10 mouse cellular contexts compared by ENCODE assay signal in the genomic region with DNA sequence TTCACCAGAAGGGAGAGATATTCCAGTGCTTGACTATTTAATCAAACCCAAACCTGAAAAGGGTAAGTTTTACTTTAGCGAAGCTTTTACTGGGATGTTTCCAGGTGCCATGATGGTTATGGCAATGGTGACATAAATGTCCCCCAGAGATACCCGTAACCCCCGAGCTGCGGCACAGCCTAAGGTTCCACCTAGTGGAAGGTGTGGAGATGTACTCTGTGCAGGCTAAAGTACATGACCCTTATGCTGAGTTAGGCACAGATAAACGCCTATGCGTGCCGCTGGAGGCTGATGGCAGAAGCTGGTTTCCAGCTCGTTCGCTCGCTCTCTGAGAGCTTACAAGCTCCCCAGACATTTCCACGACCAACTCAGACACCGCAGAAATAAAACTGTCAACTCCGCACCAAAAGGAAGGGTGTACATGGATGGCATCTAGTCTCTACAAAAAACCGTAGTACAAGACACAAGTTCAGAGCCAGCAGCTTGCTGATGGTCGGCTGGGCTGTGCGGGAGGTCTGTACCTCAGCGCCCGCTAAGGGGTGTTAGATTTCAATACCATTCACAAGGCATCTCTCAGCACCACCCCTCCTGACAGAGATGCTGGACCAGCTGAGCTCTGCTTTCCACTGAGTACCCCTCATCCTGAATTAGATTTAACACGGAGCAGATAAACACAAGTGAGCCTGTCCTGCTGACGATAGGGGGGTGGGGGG. TPM values are rescaled to one million over a fixed set of nuclear protein-coding genes. Genes with fewer than 3 reads are reported as not detected.
DNase-seq lines count a peak whose midpoint lies in the region; ATAC-seq and TF ChIP-seq lines count a peak whose summit lies in the region.
"Had no signal": no experiment of that assay in that cellular context is flagged by ENCODE, and none has a peak within 500 bp of the region (broad histone marks: within the 10 kb centered on the region; RNA-seq: fewer than 3 reads in every experiment).

No protein-coding gene starts in this region.

- DNase-seq in layer of hippocampus, adult 2 months (ENCODE audit: low spot score in 2 of 2): no peak
- no peak for DNase-seq in layer of hippocampus, postnatal 25 days (ENCODE audit: extremely low spot score in 1 of 2, low spot score in 1 of 2)
- DNase-seq in limb, embryonic 11.5 days (ENCODE audit: low spot score): peak; percentile 26
- DNase-seq in retina, postnatal 1 day: peak; percentile 8
- DNase-seq in adrenal gland, adult 8-10 months: no peak
- DNase-seq in thymus, adult 2 months: no peak
- DNase-seq in gastrocnemius, postnatal 25 days: no peak
- DNase-seq: kidney, postnatal 25 days had no signal

- H3K4me3 ChIP-seq in layer of hippocampus, adult 2 months: no peak overlapping the region
- H3K4me3 ChIP-seq in embryonic facial prominence, embryonic 13.5 days: no peak overlapping the region
- no peak overlapping the region for H3K4me3 ChIP-seq in limb, embryonic 11.5 days (ENCODE audit: low read depth, low read length)
- H3K4me3 ChIP-seq in thymus, adult 2 months (ENCODE audit: control insufficient read depth, insufficient read depth, low read length): no peak overlapping the region
- H3K4me3 ChIP-seq: liver, embryonic 15.5 days had no signal

- H3K4me1 ChIP-seq in embryonic facial prominence, embryonic 13.5 days: peaks cover 24% of the 10 kb centered on the region
- no peaks in the 10 kb centered on the region for H3K4me1 ChIP-seq in limb, embryonic 11.5 days (ENCODE audit: control insufficient read depth, insufficient read depth, low read length)
- no peaks in the 10 kb centered on the region for H3K4me1 ChIP-seq in thymus, adult 2 months (replicated peaks; ENCODE audit: control insufficient read depth, insufficient read depth, low read length)
- H3K4me1 ChIP-seq: liver, embryonic 15.5 days had no signal

- TF ChIP-seq CTCF in layer of hippocampus, adult 2 months (conservative IDR thresholded peaks at IDR 0.05): peak; percentile 57
- TF ChIP-seq CTCF in thymus, adult 2 months (IDR thresholded peaks at IDR 0.05; ENCODE audit: borderline replicate concordance, control insufficient read depth, extremely low read depth, insufficient read depth, low read length, poor library complexity): no peak

- no peak overlapping the region for H3K9ac ChIP-seq in embryonic facial prominence, embryonic 13.5 days
- no peak overlapping the region for H3K9ac ChIP-seq in limb, embryonic 11.5 days (ENCODE audit: low read length)
- H3K9ac ChIP-seq: liver, embryonic 15.5 days had no signal

- peak overlapping the region; percentile 26 for H3K4me2 ChIP-seq in embryonic facial prominence, embryonic 13.5 days
- H3K4me2 ChIP-seq in limb, embryonic 11.5 days (ENCODE audit: low read depth, severe bottlenecking): no peak overlapping the region
- H3K4me2 ChIP-seq: liver, embryonic 15.5 days had no signal

- 40% methylated on average over 20 of the region's 20 CpGs for WGBS in embryonic facial prominence, embryonic 13.5 days
- 46% methylated on average over 20 of the region's 20 CpGs for WGBS in limb, embryonic 11.5 days
- WGBS in thymus, adult 2 months: 62% methylated on average over 20 of the region's 20 CpGs

- no peaks in the 10 kb centered on the region for H3K36me3 ChIP-seq in embryonic facial prominence, embryonic 13.5 days
- H3K36me3 ChIP-seq in limb, embryonic 11.5 days (ENCODE audit: control insufficient read depth, insufficient read depth, low read length): no peaks in the 10 kb centered on the region
- no peaks in the 10 kb centered on the region for H3K36me3 ChIP-seq in thymus, adult 2 months (ENCODE audit: control insufficient read depth, insufficient read depth, low read length)
- H3K36me3 ChIP-seq: liver, embryonic 15.5 days had no signal

- no peak for ATAC-seq in embryonic facial prominence, embryonic 13.5 days (ENCODE audit: insufficient number of reproducible peaks, insufficient read depth, low FRiP score, low TSS enrichment, low read depth)
- no peak for ATAC-seq in limb, embryonic 11.5 days (ENCODE audit: insufficient number of reproducible peaks, low FRiP score, low TSS enrichment, low read depth)

- H3K9me3 ChIP-seq in embryonic facial prominence, embryonic 13.5 days: no peaks in the 10 kb centered on the region
- H3K9me3 ChIP-seq in limb, embryonic 11.5 days (ENCODE audit: control insufficient read depth, low read length): no peaks in the 10 kb centered on the region
- H3K9me3 ChIP-seq: liver, embryonic 15.5 days had no signal

- TF ChIP-seq POLR2A in thymus, adult 2 months (IDR thresholded peaks at IDR 0.05; ENCODE audit: control insufficient read depth, extremely low read depth, insufficient read depth, low read length, poor library complexity): no peak

- no peak overlapping the region for H3K27ac ChIP-seq in layer of hippocampus, adult 2 months
- no peak overlapping the region for H3K27ac ChIP-seq in embryonic facial prominence, embryonic 13.5 days
- no peak overlapping the region for H3K27ac ChIP-seq in limb, embryonic 11.5 days (replicated peaks; ENCODE audit: low read depth, low read length)
- H3K27ac ChIP-seq in thymus, adult 2 months (ENCODE audit: control insufficient read depth, insufficient read depth, low read length): no peak overlapping the region
- H3K27ac ChIP-seq: liver, embryonic 15.5 days had no signal

- no peaks in the 10 kb centered on the region for H3K27me3 ChIP-seq in embryonic facial prominence, embryonic 13.5 days
- no peaks in the 10 kb centered on the region for H3K27me3 ChIP-seq in limb, embryonic 11.5 days (ENCODE audit: control insufficient read depth, insufficient read depth, low read length)
- no peaks in the 10 kb centered on the region for H3K27me3 ChIP-seq in thymus, adult 2 months (ENCODE audit: control insufficient read depth, insufficient read depth, low read length)

RNA-seq across cellular contexts. Expression of gene Selenok, which starts 28.4 kb away (rescaled TPM):
- total RNA-seq in layer of hippocampus, adult 2 months (2021): 100 to 1,000 TPM; 107 to 110 TPM
- total RNA-seq in layer of hippocampus, postnatal 25 days (2021): 100 to 1,000 TPM; 105 to 130 TPM
- 308 and 361 TPM in 2 replicates for polyA plus RNA-seq in embryonic facial prominence, embryonic 13.5 days (2015; fragmentation: Nextera tagmentation; extraction: Ambion mirVana)
- polyA plus RNA-seq in limb, embryonic 11.5 days (2014; fragmentation: Nextera tagmentation; extraction: Ambion mirVana): 213 and 216 TPM in 2 replicates
- total RNA-seq in adrenal gland, adult 8-10 months (2022): 100 to 1,000 TPM; 104 to 139 (median 118) TPM
- 28.5 and 32.5 TPM in 2 replicates for polyA plus RNA-seq in thymus, adult 2 months (2012; rRNA removed)
- total RNA-seq in gastrocnemius, postnatal 25 days (2021): 10 to 100 TPM; 61.2 to 65.4 TPM

RNA-seq across cellular contexts. Expression of gene Actr8, which starts 38.4 kb away (rescaled TPM):
- total RNA-seq in layer of hippocampus, adult 2 months (2021): 10 to 100 TPM; 84.0 to 90.4 TPM
- 10 to 100 TPM; 67.1 to 81.7 TPM for total RNA-seq in layer of hippocampus, postnatal 25 days (2021)
- polyA plus RNA-seq in embryonic facial prominence, embryonic 13.5 days (2015; fragmentation: Nextera tagmentation; extraction: Ambion mirVana): 67.5 and 73.6 TPM in 2 replicates
- polyA plus RNA-seq in limb, embryonic 11.5 days (2014; fragmentation: Nextera tagmentation; extraction: Ambion mirVana): 68.6 and 71.0 TPM in 2 replicates
- 10 to 100 TPM; 61.4 to 88.8 (median 68.7) TPM for total RNA-seq in adrenal gland, adult 8-10 months (2022)
- polyA plus RNA-seq in thymus, adult 2 months (2012; rRNA removed): 27.8 and 30.2 TPM in 2 replicates
- 10 to 100 TPM; 28.1 to 29.8 TPM for total RNA-seq in gastrocnemius, postnatal 25 days (2021)

Comparison
In these comparisons a context has a peak if more than half of its experiments do, and no peak if none do; other contexts are left out.
1. DNase-seq: peak in limb, embryonic 11.5 days (single experiment) and retina, postnatal 1 day (single experiment); none in layer of hippocampus, adult 2 months (0 of 2), layer of hippocampus, postnatal 25 days (0 of 2), adrenal gland, adult 8-10 months (single experiment), thymus, adult 2 months (single experiment) and gastrocnemius, postnatal 25 days (single experiment).